Mouse (Mus musculus): Measurements from ENCODE around the gene 4930452B06Rik. TPM values are rescaled to one million over a fixed set of nuclear protein-coding genes. Genes with fewer than 3 reads are reported as not detected.
A peak's percentile ranks its signal among the peaks of the same experiment; 100 is the strongest.
"Not testable (repeated sequence)": the region's sequence is repeated elsewhere in the genome, so short reads cannot be mapped to it uniquely, and the experiment has no call there.

Gene 4930452B06Rik
- under 1 TPM; 0.55 to 0.62 TPM for total RNA-seq (2021)
- long read RNA-seq, experiment 1, partial matches to known transcripts, result 0 of 1 reads
- long read RNA-seq, experiment 1, other reads (novel, unspliced or antisense), result 0 of 1 reads
- long read RNA-seq, experiment 2, result 0 reads

GRCm38 (mm10) chr14:8665636-8666411 lies at the start of gene 4930452B06Rik:
Gene 4930452B06Rik (minus strand): TSS chr14:8666240.
- intact Hi-C loops (cut with DNase I; ENCODE audit: low total_unique reads), result no loop called here
- peak; percentile 68 for DNase-seq

GRCm38 (mm10) chr14:8712674-8713073 lies 46.6 kb upstream of the 4930452B06Rik start:
- intact Hi-C loops (cut with DNase I; ENCODE audit: low total_unique reads), result no loop called here
- DNase-seq, result no peak

GRCm38 (mm10) chr14:8689451-8689850 lies 23.4 kb upstream of the 4930452B06Rik start:
- intact Hi-C loops (cut with DNase I; ENCODE audit: low total_unique reads), result no loop called here
- DNase-seq, result no peak

GRCm38 (mm10) chr14:8688462-8688861 lies 22.4 kb upstream of the 4930452B06Rik start:
- no peak for DNase-seq
- intact Hi-C loops (cut with DNase I; ENCODE audit: low total_unique reads), result no loop called here

GRCm38 (mm10) chr14:8686185-8686584 lies 20.1 kb upstream of the 4930452B06Rik start:
- no peak for DNase-seq
- intact Hi-C loops (cut with DNase I; ENCODE audit: low total_unique reads), result no loop called here

- intact Hi-C loops (cut with DNase I; ENCODE audit: low total_unique reads), result no loop called here
- no peak for DNase-seq
Observed at GRCm38 (mm10) chr14:8679896-8680295, 13.9 kb upstream of the 4930452B06Rik start.

- intact Hi-C loops (cut with DNase I; ENCODE audit: low total_unique reads), result no loop called here
- no peak for DNase-seq
Observed at GRCm38 (mm10) chr14:8660359-8660758, 5.7 kb downstream of the 4930452B06Rik start.

- intact Hi-C loops (cut with DNase I; ENCODE audit: low total_unique reads), result no loop called here
- DNase-seq, result no peak
Observed at GRCm38 (mm10) chr14:8641650-8642279, 24.3 kb downstream of the 4930452B06Rik start.

- intact Hi-C loops (cut with DNase I; ENCODE audit: low total_unique reads), result no loop called here
- no peak for DNase-seq
Observed at GRCm38 (mm10) chr14:8632211-8632610, 33.8 kb downstream of the 4930452B06Rik start.

- no peak for DNase-seq
- intact Hi-C loops (cut with DNase I; ENCODE audit: low total_unique reads), result no loop called here
Observed at GRCm38 (mm10) chr14:8628406-8628805, 37.6 kb downstream of the 4930452B06Rik start.

GRCm38 (mm10) chr14:8627481-8627880 lies 38.6 kb downstream of the 4930452B06Rik start:
- DNase-seq, result no peak
- intact Hi-C loops (cut with DNase I; ENCODE audit: low total_unique reads), result no loop called here

GRCm38 (mm10) chr14:8621164-8621563 lies 44.9 kb downstream of the 4930452B06Rik start:
- intact Hi-C loops (cut with DNase I; ENCODE audit: low total_unique reads), result no loop called here
- DNase-seq, result no peak

- no peak for DNase-seq
- intact Hi-C loops (cut with DNase I; ENCODE audit: low total_unique reads), result no loop called here
Observed at GRCm38 (mm10) chr14:8620580-8620979, 45.5 kb downstream of the 4930452B06Rik start.

GRCm38 (mm10) chr14:8615636-8616035 lies 50.4 kb downstream of the 4930452B06Rik start:
- no peak for DNase-seq
- intact Hi-C loops (cut with DNase I; ENCODE audit: low total_unique reads), result no loop called here

- DNase-seq; intact Hi-C loops (cut with DNase I; ENCODE audit: low total_unique reads): not testable (repeated sequence)
Observed at GRCm38 (mm10) chr14:8614430-8614829, 51.6 kb downstream of the 4930452B06Rik start.

GRCm38 (mm10) chr14:8612080-8612479 lies 54.0 kb downstream of the 4930452B06Rik start:
- intact Hi-C loops (cut with DNase I; ENCODE audit: low total_unique reads), result no loop called here
- no peak for DNase-seq

- no peak for DNase-seq
- intact Hi-C loops (cut with DNase I; ENCODE audit: low total_unique reads), result no loop called here
Observed at GRCm38 (mm10) chr14:8610108-8610507, 55.9 kb downstream of the 4930452B06Rik start.

GRCm38 (mm10) chr14:8608559-8609171 lies 57.4 kb downstream of the 4930452B06Rik start:
- intact Hi-C loops (cut with DNase I; ENCODE audit: low total_unique reads), result no loop called here

GRCm38 (mm10) chr14:8604898-8605297 lies 61.1 kb downstream of the 4930452B06Rik start:
- intact Hi-C loops (cut with DNase I; ENCODE audit: low total_unique reads), result no loop called here
- no peak for DNase-seq

More at GRCm38 (mm10) chr14:8608559-8609171, 57.4 kb downstream of the 4930452B06Rik start:
- peak; percentile 44 for DNase-seq

- DNase-seq, result no peak
Observed at GRCm38 (mm10) chr14:8585031-8585430, 81.0 kb downstream of the 4930452B06Rik start.

More at GRCm38 (mm10) chr14:8585031-8585430, 81.0 kb downstream of the 4930452B06Rik start:
- intact Hi-C loops (cut with DNase I; ENCODE audit: low total_unique reads), result no loop called here
